Mouse (Mus musculus): ENCODE measurements at regions not wholly inside any gene's neighbourhood (a gene's known extent, or its start where the extent isn't known, plus 50 kb on each side); places are given as distances from the start of the nearest gene placed in this dataset.

DNA sequence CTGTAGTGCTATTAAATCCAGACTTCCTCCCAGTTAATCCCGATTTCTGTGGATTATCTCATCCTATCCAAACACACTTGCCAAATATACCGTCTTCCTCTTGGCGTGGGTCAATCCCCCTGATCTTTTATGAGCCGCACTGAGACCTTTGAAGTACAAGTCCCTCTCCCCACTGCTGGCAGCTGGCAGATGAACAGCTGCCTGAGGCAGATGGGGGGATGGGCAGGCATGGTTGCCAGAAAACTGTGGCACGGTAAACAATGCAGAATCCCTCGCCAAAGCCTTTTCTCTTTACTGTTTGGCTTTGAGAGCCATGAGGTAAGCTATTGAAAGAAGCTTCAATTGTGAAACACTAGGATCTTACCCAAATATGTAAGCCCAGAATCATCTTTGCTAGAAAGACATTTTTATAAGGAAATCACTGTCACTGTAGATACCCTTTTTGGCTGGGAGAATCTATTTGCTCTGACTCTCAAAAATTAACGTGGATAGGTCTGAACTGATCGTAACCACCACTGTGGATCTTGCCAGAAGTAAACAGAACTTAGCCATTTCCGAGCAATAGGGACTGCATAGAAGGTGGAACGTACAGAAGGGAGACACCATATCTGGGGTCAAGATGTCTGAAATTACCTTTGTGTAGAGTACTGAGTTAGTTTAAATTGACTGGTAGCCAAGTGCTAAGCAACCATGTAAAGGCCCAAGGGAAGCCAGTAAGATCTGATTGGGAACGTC is 221.5 kb downstream of the Ahr start:
- no peak for TF ChIP-seq CTCF (IDR thresholded peaks at IDR 0.05; ENCODE audit: control insufficient read depth, insufficient read depth, low read length)
- TF ChIP-seq POLR2A (IDR thresholded peaks at IDR 0.05; ENCODE audit: borderline replicate concordance, control insufficient read depth, low read depth, low read length): no peak

Measured in bone marrow, adult 2 months (tissue).